Mouse (Mus musculus) right cerebral cortex, postnatal 10 days (tissue): ENCODE data around the gene Olfr1392.
"Not testable (repeated sequence)": the region's sequence is repeated elsewhere in the genome, so short reads cannot be mapped to it uniquely, and the experiment has no call there.

Experiments
- DNase-seq, 2 experiments: peaks; one replicate each; pipeline ENCODE4 v3.0.0; 2021; ENCODE audit warnings: low spot score in 2 of 2

The Olfr1392 gene

GRCm38 (mm10) chr11:49304441-49304840 lies 19.4 kb downstream of the Olfr1392 start, which contains the start of gene Olfr10:
Gene Olfr10 (plus strand): TSS chr11:49304741.
- DNase-seq, result no peak

GRCm38 (mm10) chr11:49308547-49308946 lies 23.5 kb downstream of the Olfr1392 start:
- not testable (repeated sequence) for DNase-seq

- DNase-seq, result no peak
Observed at GRCm38 (mm10) chr11:49322442-49322841, 37.4 kb downstream of the Olfr1392 start, which contains the start of gene Olfr1391. Gene Olfr1391 (plus strand): TSS chr11:49322742.

GRCm38 (mm10) chr11:49326726-49327125 lies 41.6 kb downstream of the Olfr1392 start:
- peak in 1 of 2 experiments; percentile 22 for DNase-seq

- DNase-seq, result no peak
Observed at GRCm38 (mm10) chr11:49329686-49330085, 44.6 kb downstream of the Olfr1392 start.

- DNase-seq, result no peak
Observed at GRCm38 (mm10) chr11:49334888-49335287, 49.8 kb downstream of the Olfr1392 start, which contains the start of gene Olfr1390. Gene Olfr1390 (plus strand): TSS chr11:49335188.

GRCm38 (mm10) chr11:49337150-49337832 lies 52.2 kb downstream of the Olfr1392 start:
- no peak for DNase-seq
